Mouse (Mus musculus) CH12.LX (cell line): Measurements from ENCODE around the gene Rbm33.

Experiments
- CHD2 ChIP-seq: IDR thresholded peaks from 2 replicates; pipeline ENCODE4 v1.6.1; 2011; ENCODE audit warnings: low read length, improper control_type of control experiment
- CTCF ChIP-seq, 2 experiments: IDR thresholded peaks in 1 of 2; conservative IDR thresholded peaks in 1 of 2; 2 replicates each; pipeline ENCODE4 v1.5.1; 2011 to 2012; ENCODE audit warnings: low read depth in 2 of 2, low read length in 2 of 2, improper control_type of control experiment in 1 of 2, inconsistent platforms in 1 of 2, mild to moderate bottlenecking in 1 of 2, moderate library complexity in 1 of 2
- E2F4 ChIP-seq: IDR thresholded peaks from 2 replicates; pipeline ENCODE4 v1.6.1; 2011; ENCODE audit warnings: low read depth, low read length, improper control_type of control experiment; ENCODE audit not compliant: insufficient replicate concordance
- EP300 ChIP-seq: IDR thresholded peaks from 2 replicates; pipeline ENCODE4 v1.6.1; 2011; ENCODE audit warnings: low read length, improper control_type of control experiment
- IRF4 ChIP-seq: IDR thresholded peaks from 2 replicates; pipeline ENCODE4 v1.6.1; 2014; ENCODE audit warnings: low read depth, mild to moderate bottlenecking, inconsistent platforms, low read length, improper control_type of control experiment
- MAZ ChIP-seq: IDR thresholded peaks from 2 replicates; pipeline ENCODE4 v1.6.1; 2012; ENCODE audit warnings: low read depth, mild to moderate bottlenecking, inconsistent platforms, low read length, improper control_type of control experiment, moderate library complexity
- MXI1 ChIP-seq: IDR thresholded peaks from 2 replicates; pipeline ENCODE4 v1.6.1; 2011; ENCODE audit warnings: mild to moderate bottlenecking, low read depth, low read length, improper control_type of control experiment
- PAX5 ChIP-seq: IDR thresholded peaks from 2 replicates; pipeline ENCODE4 v1.6.1; 2012; ENCODE audit warnings: low read length, inconsistent platforms, mixed read lengths
- POLR2A ChIP-seq: IDR thresholded peaks from 2 replicates; pipeline ENCODE4 v1.6.1; 2011; ENCODE audit warnings: low read depth, mild to moderate bottlenecking, improper control_type of control experiment, low read length
- POLR2AphosphoS2 ChIP-seq: IDR thresholded peaks from 2 replicates; pipeline ENCODE4 v1.6.1; 2011; ENCODE audit warnings: low read depth, low read length, improper control_type of control experiment
- RCOR1 ChIP-seq: conservative IDR thresholded peaks from 2 replicates; pipeline ENCODE4 v1.6.1; 2012; ENCODE audit warnings: low read depth, mild to moderate bottlenecking, inconsistent platforms, low read length, improper control_type of control experiment

GRCm38 (mm10) chr5:28465099-28465406 lies 148.1 kb downstream of the Rbm33 start:
- TF ChIP-seq EP300, result no peak
- no peak for TF ChIP-seq POLR2A
- TF ChIP-seq PAX5, result no peak
- no peak for TF ChIP-seq IRF4
- TF ChIP-seq MAZ, result no peak
- no peak for TF ChIP-seq RCOR1
- TF ChIP-seq MXI1, result no peak
- TF ChIP-seq CHD2, result no peak
- TF ChIP-seq POLR2AphosphoS2, result no peak
- TF ChIP-seq CTCF (conservative IDR thresholded peaks at IDR 0.05 in 1 of 2, IDR thresholded peaks at IDR 0.05 in 1 of 2; ENCODE audit: low read depth in 2 of 2, low read length in 2 of 2), result no peak
- TF ChIP-seq E2F4, result no peak
